Mouse (Mus musculus): ENCODE results near the gene Polr2h. TPM values are rescaled to one million over a fixed set of nuclear protein-coding genes. Genes with fewer than 3 reads are reported as not detected.

Gene Polr2h
- total and polyA plus RNA-seq, 3 experiments, result 9.0 to 11.8 (median 9.0) TPM

DNA sequence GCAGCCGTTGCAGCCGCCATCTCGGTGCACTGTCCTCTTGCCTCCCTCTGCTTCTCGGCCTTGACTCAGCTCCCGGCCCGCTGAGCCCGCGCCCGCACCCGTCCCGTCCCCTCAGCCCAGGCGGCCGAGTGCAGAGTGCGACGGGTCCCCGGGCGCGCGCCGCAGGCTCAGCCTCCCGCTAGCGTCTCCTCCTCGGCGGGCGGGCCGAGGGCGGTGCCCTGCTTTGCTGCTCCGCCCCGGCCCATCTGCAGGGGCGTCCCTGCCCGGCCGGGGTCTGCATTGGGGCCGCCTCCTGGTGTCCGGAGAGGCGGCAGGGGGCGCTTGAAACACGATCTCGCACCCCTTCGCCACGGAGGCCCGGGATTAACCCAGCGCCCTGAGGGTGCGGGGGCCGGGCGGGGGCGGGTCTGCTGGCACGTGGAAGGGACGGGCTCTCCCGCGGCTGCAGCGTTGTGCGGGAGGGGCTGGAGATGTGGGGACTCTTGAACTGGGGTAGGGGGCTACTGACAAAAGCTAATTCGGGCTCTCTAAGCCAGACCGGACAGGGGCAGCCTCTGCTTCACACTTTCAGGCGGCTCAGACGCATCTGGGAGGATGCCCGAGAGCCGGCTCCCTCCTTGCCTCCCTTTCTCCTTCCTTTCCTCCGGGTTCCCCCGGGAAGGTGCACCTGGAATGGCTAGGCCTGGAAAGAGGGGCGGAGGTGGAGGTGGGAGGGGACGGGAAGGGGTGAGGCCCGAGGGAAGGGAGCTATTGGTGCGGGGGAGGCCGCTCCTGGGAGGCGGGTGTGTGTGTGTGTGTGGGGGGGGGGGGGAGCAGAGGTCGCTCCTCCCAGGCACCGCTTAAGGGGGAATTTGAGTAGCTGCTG is 1.3 kb upstream of the Polr2h start:
- H3K9ac ChIP-seq (ENCODE audit: low read depth, low read length), result peak overlapping the region; percentile 72
- no peaks in the 10 kb centered on the region for H3K79me2 ChIP-seq (replicated peaks; ENCODE audit: control insufficient read depth, insufficient read depth, low read length)
- H3K27me3 ChIP-seq (ENCODE audit: control insufficient read depth, insufficient read depth, low read length), result no peaks in the 10 kb centered on the region
- under 1% methylated on average over 68 of the region's 68 CpGs for WGBS
- H3K27ac ChIP-seq, result peak overlapping the region; percentile 90
- H3K4me3 ChIP-seq, result peak overlapping the region; percentile 80
- no peaks in the 10 kb centered on the region for H3K36me3 ChIP-seq (ENCODE audit: control insufficient read depth, insufficient read depth, low read length)
- H3K4me1 ChIP-seq (ENCODE audit: control insufficient read depth, insufficient read depth, low read length), result peaks cover 4% of the 10 kb centered on the region
- TF ChIP-seq CTCF (IDR thresholded peaks at IDR 0.05) (peak; percentile 42), POLR2A (IDR thresholded peaks at IDR 0.05; ENCODE audit: insufficient read depth, low read depth, low read length) (no peak)
- intact Hi-C loops (cut with DNase I), result loop anchor here (2.0 to 5.0 kb wide), 3 partner anchors 43 to 219 kb away; partner anchors contain the start of genes Abcf3 and Eif2b5
- peak; percentile 88 to 89 for DNase-seq

DNA sequence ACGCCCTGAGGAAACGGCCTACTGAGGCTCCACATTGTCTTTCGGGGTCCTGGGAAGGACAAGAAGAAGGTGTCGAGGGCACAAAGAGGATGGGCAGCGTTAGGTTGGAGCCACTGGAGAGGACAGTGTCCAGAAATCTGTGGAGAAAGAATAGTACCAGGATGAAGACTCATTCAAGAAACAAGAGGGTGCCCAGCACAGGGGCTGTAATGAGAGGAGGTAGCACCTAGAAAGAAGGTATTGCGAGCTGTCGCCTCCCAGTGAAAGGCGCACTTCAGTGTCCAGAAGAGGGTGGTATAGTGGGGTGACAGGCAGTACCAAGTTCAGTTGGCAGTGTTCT is 654 bp upstream of the Polr2h start:
- H3K27me3 ChIP-seq (ENCODE audit: control insufficient read depth, insufficient read depth, low read length), result no peaks in the 10 kb centered on the region
- H3K4me1 ChIP-seq (ENCODE audit: control insufficient read depth, insufficient read depth, low read length), result peaks cover 4% of the 10 kb centered on the region
- peak overlapping the region; percentile 80 for H3K4me3 ChIP-seq
- H3K27ac ChIP-seq, result peak overlapping the region; percentile 90
- no peak for DNase-seq
- WGBS, result 2% methylated on average over 8 of the region's 8 CpGs
- intact Hi-C loops (cut with DNase I), result loop anchor here (2.0 to 5.0 kb wide), 3 partner anchors 44 to 220 kb away; partner anchors contain the start of genes Abcf3 and Eif2b5
- TF ChIP-seq EP300 (IDR thresholded peaks at IDR 0.05; ENCODE audit: insufficient read depth, low read depth, low read length) (no peak), CTCF (IDR thresholded peaks at IDR 0.05) (no peak), POLR2A (IDR thresholded peaks at IDR 0.05; ENCODE audit: insufficient read depth, low read depth, low read length) (peak; percentile 39; the same call in 1 of the 2 replicates)
- H3K36me3 ChIP-seq (ENCODE audit: control insufficient read depth, insufficient read depth, low read length), result no peaks in the 10 kb centered on the region
- peak overlapping the region; percentile 69 for H3K9ac ChIP-seq (ENCODE audit: low read depth, low read length)
- H3K79me2 ChIP-seq (replicated peaks; ENCODE audit: control insufficient read depth, insufficient read depth, low read length), result no peaks in the 10 kb centered on the region

DNA sequence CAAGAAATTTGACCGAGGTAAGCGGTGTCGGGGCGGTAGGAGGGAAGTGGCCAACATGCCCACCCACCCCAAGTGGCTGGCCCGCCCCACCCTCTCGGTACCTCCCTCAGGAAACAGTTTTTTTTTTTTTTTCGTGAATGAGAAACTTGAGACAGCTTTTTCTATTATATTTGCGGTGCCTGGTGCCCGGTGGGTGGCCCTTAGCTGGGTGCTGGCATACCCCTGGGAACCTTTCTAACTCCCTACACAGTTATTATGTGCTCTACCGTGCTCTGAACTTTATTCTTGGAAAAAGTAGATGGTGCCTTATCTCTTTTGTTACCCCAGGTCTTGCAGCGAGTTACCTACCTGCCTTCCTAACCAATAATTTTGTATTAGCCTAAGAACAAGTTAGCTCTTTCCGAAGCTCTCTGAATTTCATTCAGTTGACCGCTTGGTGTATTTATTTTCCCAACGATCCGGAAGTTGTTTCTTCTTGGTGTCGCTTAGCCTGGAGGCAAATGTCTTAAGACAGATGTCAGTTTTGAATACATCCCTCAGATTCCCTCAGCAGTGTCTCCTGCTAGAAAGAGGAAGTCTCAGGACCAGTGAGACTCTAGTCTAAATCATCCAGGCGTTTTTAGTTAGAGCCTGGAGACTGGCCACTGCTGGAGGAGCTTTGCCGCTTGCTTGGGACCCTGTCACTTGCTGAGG is 659 bp downstream of the Polr2h start:
- WGBS, result under 1% methylated on average over 18 of the region's 18 CpGs
- Histone ChIP-seq H3K4me1 (ENCODE audit: control insufficient read depth, insufficient read depth, low read length) (peaks cover 4% of the 10 kb centered on the region), H3K4me3 (peak overlapping the region; percentile 80), H3K79me2 (replicated peaks; ENCODE audit: control insufficient read depth, insufficient read depth, low read length) (no peaks in the 10 kb centered on the region), H3K27me3 (ENCODE audit: control insufficient read depth, insufficient read depth, low read length) (no peaks in the 10 kb centered on the region), H3K27ac (peak overlapping the region; percentile 90), H3K36me3 (ENCODE audit: control insufficient read depth, insufficient read depth, low read length) (no peaks in the 10 kb centered on the region), H3K9ac (ENCODE audit: low read depth, low read length) (peak overlapping the region; percentile 76)
- TF ChIP-seq EP300 (IDR thresholded peaks at IDR 0.05; ENCODE audit: insufficient read depth, low read depth, low read length) (no peak), POLR2A (IDR thresholded peaks at IDR 0.05; ENCODE audit: insufficient read depth, low read depth, low read length) (no peak), CTCF (IDR thresholded peaks at IDR 0.05) (no peak)
- intact Hi-C loops (cut with DNase I), result loop anchor here (2.0 to 5.0 kb wide), 3 partner anchors 45 to 221 kb away; partner anchors contain the start of genes Abcf3 and Eif2b5
- no peak for DNase-seq

DNA sequence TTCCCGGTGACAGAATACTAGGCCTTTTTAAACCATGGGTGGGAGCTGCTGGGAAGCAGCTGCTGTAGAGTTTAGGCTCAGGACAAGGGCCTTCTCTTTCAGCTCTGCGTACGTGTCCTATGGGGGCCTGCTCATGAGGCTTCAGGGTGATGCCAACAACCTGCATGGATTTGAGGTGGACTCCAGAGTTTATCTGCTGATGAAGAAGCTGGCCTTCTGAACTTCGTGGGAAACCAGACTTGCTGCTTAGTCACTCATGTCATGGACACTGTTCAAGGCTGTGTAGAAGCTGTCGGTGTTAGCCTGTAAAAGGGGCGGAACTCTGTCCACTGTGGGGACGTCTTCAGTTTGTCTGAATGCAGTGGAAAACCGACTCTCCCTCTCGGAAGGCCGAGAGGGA is 4.3 kb downstream of the Polr2h start:
- Histone ChIP-seq H3K9ac (ENCODE audit: low read depth, low read length) (no peak overlapping the region), H3K79me2 (replicated peaks; ENCODE audit: control insufficient read depth, insufficient read depth, low read length) (no peaks in the 10 kb centered on the region), H3K27ac (no peak overlapping the region), H3K36me3 (ENCODE audit: control insufficient read depth, insufficient read depth, low read length) (no peaks in the 10 kb centered on the region), H3K4me1 (ENCODE audit: control insufficient read depth, insufficient read depth, low read length) (peaks cover 4% of the 10 kb centered on the region), H3K4me3 (no peak overlapping the region), H3K27me3 (ENCODE audit: control insufficient read depth, insufficient read depth, low read length) (no peaks in the 10 kb centered on the region)
- TF ChIP-seq CTCF (IDR thresholded peaks at IDR 0.05), result no peak
- TF ChIP-seq POLR2A (IDR thresholded peaks at IDR 0.05; ENCODE audit: insufficient read depth, low read depth, low read length), result no peak
- no peak for TF ChIP-seq EP300 (IDR thresholded peaks at IDR 0.05; ENCODE audit: insufficient read depth, low read depth, low read length)
- intact Hi-C loops (cut with DNase I), result no loop called here
- no peak for DNase-seq
- 81% methylated on average over 10 of the region's 10 CpGs for WGBS

DNA sequence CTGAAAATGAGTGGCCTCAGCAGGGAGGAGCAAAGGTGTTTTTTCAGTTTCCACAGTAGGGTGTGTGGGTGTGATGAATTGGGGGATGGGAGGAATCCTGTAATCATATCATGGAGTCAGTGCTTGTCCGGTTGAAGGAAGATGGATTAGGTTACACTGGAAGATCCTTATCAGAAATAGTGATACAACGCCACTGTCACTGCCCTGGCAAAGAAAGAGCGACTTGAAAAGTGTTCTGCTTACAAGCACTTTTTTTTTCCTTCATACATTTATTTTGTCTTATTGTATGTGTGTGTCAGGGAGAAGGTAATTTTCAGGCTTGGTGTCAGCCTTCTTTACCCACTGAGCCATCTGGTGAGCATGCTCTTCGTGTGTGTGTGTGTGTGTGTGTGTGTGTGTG is 5.3 kb downstream of the Polr2h start:
- no peak overlapping the region for H3K4me3 ChIP-seq
- no peak for DNase-seq
- no peaks in the 10 kb centered on the region for H3K27me3 ChIP-seq (ENCODE audit: control insufficient read depth, insufficient read depth, low read length)
- 74% methylated on average over 4 of the region's 4 CpGs for WGBS
- TF ChIP-seq POLR2A (IDR thresholded peaks at IDR 0.05; ENCODE audit: insufficient read depth, low read depth, low read length) (no peak), CTCF (IDR thresholded peaks at IDR 0.05) (no peak), EP300 (IDR thresholded peaks at IDR 0.05; ENCODE audit: insufficient read depth, low read depth, low read length) (no peak)
- H3K79me2 ChIP-seq (replicated peaks; ENCODE audit: control insufficient read depth, insufficient read depth, low read length), result no peaks in the 10 kb centered on the region
- no peaks in the 10 kb centered on the region for H3K36me3 ChIP-seq (ENCODE audit: control insufficient read depth, insufficient read depth, low read length)
- peaks cover 2% of the 10 kb centered on the region for H3K4me1 ChIP-seq (ENCODE audit: control insufficient read depth, insufficient read depth, low read length)
- intact Hi-C loops (cut with DNase I), result no loop called here
- no peak overlapping the region for H3K27ac ChIP-seq
- H3K9ac ChIP-seq (ENCODE audit: low read depth, low read length), result no peak overlapping the region

DNA sequence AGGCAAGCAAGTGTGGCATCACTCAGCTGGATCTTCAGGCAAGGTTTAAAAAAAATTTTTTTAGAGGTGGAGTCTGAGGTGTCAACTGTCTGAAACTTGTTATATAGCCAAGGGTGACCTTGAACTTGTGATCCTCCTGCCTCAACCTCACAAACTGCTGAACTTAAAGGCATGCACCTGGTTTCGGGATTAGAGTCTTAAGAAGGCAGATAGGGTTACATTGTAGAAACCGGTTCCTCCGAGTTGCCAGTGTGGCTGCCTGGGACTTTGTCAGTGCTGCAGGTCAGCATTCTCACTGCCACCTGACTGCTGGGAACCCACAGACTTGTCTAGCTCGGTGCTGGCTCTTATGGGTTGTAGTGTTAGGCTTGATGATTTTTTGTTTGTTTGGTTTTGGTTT is 5.8 kb downstream of the Polr2h start:
- intact Hi-C loops (cut with DNase I), result no loop called here
- no peak for DNase-seq
- H3K36me3 ChIP-seq (ENCODE audit: control insufficient read depth, insufficient read depth, low read length), result no peaks in the 10 kb centered on the region
- no peaks in the 10 kb centered on the region for H3K27me3 ChIP-seq (ENCODE audit: control insufficient read depth, insufficient read depth, low read length)
- H3K79me2 ChIP-seq (replicated peaks; ENCODE audit: control insufficient read depth, insufficient read depth, low read length), result no peaks in the 10 kb centered on the region
- peaks cover 2% of the 10 kb centered on the region for H3K4me1 ChIP-seq (ENCODE audit: control insufficient read depth, insufficient read depth, low read length)
- no peak overlapping the region for H3K27ac ChIP-seq
- H3K9ac ChIP-seq (ENCODE audit: low read depth, low read length), result no peak overlapping the region
- TF ChIP-seq POLR2A (IDR thresholded peaks at IDR 0.05; ENCODE audit: insufficient read depth, low read depth, low read length), result no peak
- no peak for TF ChIP-seq CTCF (IDR thresholded peaks at IDR 0.05)
- TF ChIP-seq EP300 (IDR thresholded peaks at IDR 0.05; ENCODE audit: insufficient read depth, low read depth, low read length), result no peak
- WGBS, result 61% methylated on average over 4 of the region's 4 CpGs
- H3K4me3 ChIP-seq, result no peak overlapping the region
